Mouse (Mus musculus): Measurements from ENCODE around the gene Kcnj2. TPM values are rescaled to one million over a fixed set of nuclear protein-coding genes. Genes with fewer than 3 reads are reported as not detected.
A peak's percentile ranks its signal among the peaks of the same experiment; 100 is the strongest.

Kcnj2 gene
- 6.0 and 6.9 TPM in 2 replicates for polyA plus RNA-seq (2015; fragmentation: Nextera tagmentation; extraction: Ambion mirVana)

- H3K4me2 ChIP-seq (ENCODE audit: low read depth, low read length), result peak within 1 kb of the TSS; percentile 95
- peak within 1 kb of the TSS; percentile 91 for H3K27ac ChIP-seq (ENCODE audit: low read length)
- peak within 1 kb of the TSS; percentile 89 for H3K9ac ChIP-seq (ENCODE audit: low read length)
- WGBS, result under 1% methylated on average over 27 of the region's 28 CpGs
- peak; percentile 98 for ATAC-seq (replicated peaks; ENCODE audit: extremely low read depth, insufficient read depth, low FRiP score)
- no peaks in the 10 kb centered on the region for H3K9me3 ChIP-seq (replicated peaks; ENCODE audit: control insufficient read depth, low read length)
- H3K4me3 ChIP-seq (ENCODE audit: low read length), result peak within 1 kb of the TSS; percentile 75
- H3K4me1 ChIP-seq (ENCODE audit: control insufficient read depth, insufficient read depth, low read length), result peaks cover 19% of the 10 kb centered on the region
- no peaks in the 10 kb centered on the region for H3K36me3 ChIP-seq (ENCODE audit: control insufficient read depth, insufficient read depth)
- H3K27me3 ChIP-seq (ENCODE audit: control insufficient read depth, insufficient read depth, low read length), result no peaks in the 10 kb centered on the region
Measured at GRCm38 (mm10) chr11:111065635-111066298, at the start of gene Kcnj2. Kcnj2 (plus strand) TSS chr11:111066164.

GRCm38 (mm10) chr11:111016206-111016605 lies 49.8 kb upstream of the Kcnj2 start:
- ATAC-seq (replicated peaks; ENCODE audit: extremely low read depth, insufficient read depth, low FRiP score), result no peak
- no peak overlapping the region for H3K27ac ChIP-seq (ENCODE audit: low read length)

GRCm38 (mm10) chr11:111020211-111020610 lies 45.8 kb upstream of the Kcnj2 start:
- Histone ChIP-seq H3K36me3 (ENCODE audit: control insufficient read depth, insufficient read depth) (no peaks in the 10 kb centered on the region), H3K9ac (ENCODE audit: low read length) (no peak overlapping the region), H3K9me3 (replicated peaks; ENCODE audit: control insufficient read depth, low read length) (no peaks in the 10 kb centered on the region), H3K4me1 (ENCODE audit: control insufficient read depth, insufficient read depth, low read length) (no peaks in the 10 kb centered on the region), H3K4me3 (ENCODE audit: low read length) (no peak overlapping the region), H3K27me3 (ENCODE audit: control insufficient read depth, insufficient read depth, low read length) (no peaks in the 10 kb centered on the region), H3K4me2 (ENCODE audit: low read depth, low read length) (no peak overlapping the region), H3K27ac (ENCODE audit: low read length) (no peak overlapping the region)
- no peak for ATAC-seq (replicated peaks; ENCODE audit: extremely low read depth, insufficient read depth, low FRiP score)
- 54% methylated on average over 2 of the region's 2 CpGs for WGBS

More at GRCm38 (mm10) chr11:111016206-111016605, 49.8 kb upstream of the Kcnj2 start:
- no peaks in the 10 kb centered on the region for H3K4me1 ChIP-seq (ENCODE audit: control insufficient read depth, insufficient read depth, low read length)
- no peaks in the 10 kb centered on the region for H3K9me3 ChIP-seq (replicated peaks; ENCODE audit: control insufficient read depth, low read length)
- WGBS, result 84% methylated on average over 3 of the region's 3 CpGs
- no peak overlapping the region for H3K9ac ChIP-seq (ENCODE audit: low read length)
- no peak overlapping the region for H3K4me3 ChIP-seq (ENCODE audit: low read length)
- H3K4me2 ChIP-seq (ENCODE audit: low read depth, low read length), result no peak overlapping the region
- no peaks in the 10 kb centered on the region for H3K36me3 ChIP-seq (ENCODE audit: control insufficient read depth, insufficient read depth)
- H3K27me3 ChIP-seq (ENCODE audit: control insufficient read depth, insufficient read depth, low read length), result no peaks in the 10 kb centered on the region

- no peak for ATAC-seq (replicated peaks; ENCODE audit: extremely low read depth, insufficient read depth, low FRiP score)
- no peaks in the 10 kb centered on the region for H3K9me3 ChIP-seq (replicated peaks; ENCODE audit: control insufficient read depth, low read length)
- no peak overlapping the region for H3K9ac ChIP-seq (ENCODE audit: low read length)
- H3K4me2 ChIP-seq (ENCODE audit: low read depth, low read length), result no peak overlapping the region
- no peaks in the 10 kb centered on the region for H3K4me1 ChIP-seq (ENCODE audit: control insufficient read depth, insufficient read depth, low read length)
- 77% methylated on average over 8 of the region's 8 CpGs for WGBS
- no peak overlapping the region for H3K27ac ChIP-seq (ENCODE audit: low read length)
- no peaks in the 10 kb centered on the region for H3K36me3 ChIP-seq (ENCODE audit: control insufficient read depth, insufficient read depth)
- no peak overlapping the region for H3K4me3 ChIP-seq (ENCODE audit: low read length)
- no peaks in the 10 kb centered on the region for H3K27me3 ChIP-seq (ENCODE audit: control insufficient read depth, insufficient read depth, low read length)
Measured at GRCm38 (mm10) chr11:111022681-111023281, 43.2 kb upstream of the Kcnj2 start.

- no peak overlapping the region for H3K4me2 ChIP-seq (ENCODE audit: low read depth, low read length)
- no peak overlapping the region for H3K9ac ChIP-seq (ENCODE audit: low read length)
- H3K27ac ChIP-seq (ENCODE audit: low read length), result no peak overlapping the region
- 42% methylated on average over 5 of the region's 5 CpGs for WGBS
- H3K27me3 ChIP-seq (ENCODE audit: control insufficient read depth, insufficient read depth, low read length), result no peaks in the 10 kb centered on the region
- H3K9me3 ChIP-seq (replicated peaks; ENCODE audit: control insufficient read depth, low read length), result no peaks in the 10 kb centered on the region
- no peak for ATAC-seq (replicated peaks; ENCODE audit: extremely low read depth, insufficient read depth, low FRiP score)
- H3K4me3 ChIP-seq (ENCODE audit: low read length), result no peak overlapping the region
- no peaks in the 10 kb centered on the region for H3K36me3 ChIP-seq (ENCODE audit: control insufficient read depth, insufficient read depth)
- no peaks in the 10 kb centered on the region for H3K4me1 ChIP-seq (ENCODE audit: control insufficient read depth, insufficient read depth, low read length)
Measured at GRCm38 (mm10) chr11:111042175-111042574, 23.8 kb upstream of the Kcnj2 start.

GRCm38 (mm10) chr11:111043298-111043697 lies 22.7 kb upstream of the Kcnj2 start:
- Histone ChIP-seq H3K9ac (ENCODE audit: low read length) (no peak overlapping the region), H3K36me3 (ENCODE audit: control insufficient read depth, insufficient read depth) (no peaks in the 10 kb centered on the region), H3K4me1 (ENCODE audit: control insufficient read depth, insufficient read depth, low read length) (no peaks in the 10 kb centered on the region), H3K9me3 (replicated peaks; ENCODE audit: control insufficient read depth, low read length) (no peaks in the 10 kb centered on the region), H3K4me2 (ENCODE audit: low read depth, low read length) (no peak overlapping the region), H3K4me3 (ENCODE audit: low read length) (no peak overlapping the region), H3K27ac (ENCODE audit: low read length) (no peak overlapping the region), H3K27me3 (ENCODE audit: control insufficient read depth, insufficient read depth, low read length) (no peaks in the 10 kb centered on the region)
- WGBS, result 85% methylated on average over 4 of the region's 4 CpGs
- no peak for ATAC-seq (replicated peaks; ENCODE audit: extremely low read depth, insufficient read depth, low FRiP score)

GRCm38 (mm10) chr11:111054252-111054651 lies 11.7 kb upstream of the Kcnj2 start:
- Histone ChIP-seq H3K27me3 (ENCODE audit: control insufficient read depth, insufficient read depth, low read length) (no peaks in the 10 kb centered on the region), H3K9me3 (replicated peaks; ENCODE audit: control insufficient read depth, low read length) (no peaks in the 10 kb centered on the region), H3K4me1 (ENCODE audit: control insufficient read depth, insufficient read depth, low read length) (peaks cover 2% of the 10 kb centered on the region; the same call in 1 of the 2 replicates), H3K4me3 (ENCODE audit: low read length) (no peak overlapping the region), H3K4me2 (ENCODE audit: low read depth, low read length) (no peak overlapping the region), H3K27ac (ENCODE audit: low read length) (no peak overlapping the region), H3K36me3 (ENCODE audit: control insufficient read depth, insufficient read depth) (no peaks in the 10 kb centered on the region), H3K9ac (ENCODE audit: low read length) (no peak overlapping the region)
- 60% methylated on average over 3 of the region's 3 CpGs for WGBS
- no peak for ATAC-seq (replicated peaks; ENCODE audit: extremely low read depth, insufficient read depth, low FRiP score)

- Histone ChIP-seq H3K4me1 (ENCODE audit: control insufficient read depth, insufficient read depth, low read length) (peaks cover 2% of the 10 kb centered on the region; the same call in 1 of the 2 replicates), H3K4me3 (ENCODE audit: low read length) (no peak overlapping the region), H3K36me3 (ENCODE audit: control insufficient read depth, insufficient read depth) (no peaks in the 10 kb centered on the region), H3K4me2 (ENCODE audit: low read depth, low read length) (no peak overlapping the region), H3K9me3 (replicated peaks; ENCODE audit: control insufficient read depth, low read length) (no peaks in the 10 kb centered on the region), H3K9ac (ENCODE audit: low read length) (no peak overlapping the region), H3K27me3 (ENCODE audit: control insufficient read depth, insufficient read depth, low read length) (no peaks in the 10 kb centered on the region), H3K27ac (ENCODE audit: low read length) (no peak overlapping the region)
- WGBS, result 81% methylated on average over 8 of the region's 8 CpGs
- no peak for ATAC-seq (replicated peaks; ENCODE audit: extremely low read depth, insufficient read depth, low FRiP score)
Measured at GRCm38 (mm10) chr11:111054854-111055822, 10.8 kb upstream of the Kcnj2 start.
